8 mouse cellular contexts compared by ENCODE assay signal in genomic region chr11:49824896-49825295, GRCm38 (mm10). TPM values are rescaled to one million over a fixed set of nuclear protein-coding genes. Genes with fewer than 3 reads are reported as not detected.
DNase-seq lines count a peak whose midpoint lies in the region; ATAC-seq and TF ChIP-seq lines count a peak whose summit lies in the region.

No protein-coding gene starts in this region.

- no peaks in the 10 kb centered on the region for H3K4me1 ChIP-seq in hindbrain, postnatal 0 days (ENCODE audit: insufficient read depth, low read length)
- H3K4me1 ChIP-seq in hindbrain, embryonic 16.5 days (ENCODE audit: control insufficient read depth, insufficient read depth, low read depth, low read length) = no peaks in the 10 kb centered on the region
- peaks cover 28% of the 10 kb centered on the region for H3K4me1 ChIP-seq in E14TG2a.4 (replicated peaks; ENCODE audit: low read depth, low read length)
- H3K4me1 ChIP-seq in cerebellum, adult 2 months (ENCODE audit: control insufficient read depth, insufficient read depth, low read length) = no peaks in the 10 kb centered on the region
- peaks cover 7% of the 10 kb centered on the region for H3K4me1 ChIP-seq in limb, embryonic 10.5 days

- peaks cover 16% of the 10 kb centered on the region for H3K36me3 ChIP-seq in hindbrain, postnatal 0 days (ENCODE audit: insufficient read depth, low read length)
- peaks cover 15% of the 10 kb centered on the region for H3K36me3 ChIP-seq in hindbrain, embryonic 16.5 days (ENCODE audit: control insufficient read depth, insufficient read depth, low read length)
- H3K36me3 ChIP-seq in E14TG2a.4 (ENCODE audit: insufficient read depth, low read length) = peaks cover 98% of the 10 kb centered on the region
- peaks cover 94% of the 10 kb centered on the region for H3K36me3 ChIP-seq in limb, embryonic 10.5 days

- intact Hi-C loops in gastrocnemius, postnatal 14 days (cut with DNase I; ENCODE audit: low total_unique reads) = no loop called here

- H3K9ac ChIP-seq in hindbrain, postnatal 0 days (replicated peaks; ENCODE audit: low read length) = no peak overlapping the region
- no peak overlapping the region for H3K9ac ChIP-seq in hindbrain, embryonic 16.5 days (ENCODE audit: low read depth, low read length)

- DNase-seq in hindbrain, postnatal 0 days (ENCODE audit: low spot score) = peak; percentile 11
- peak; percentile 24 to 54 for DNase-seq in cerebellum, adult 2 months
- DNase-seq in gastrocnemius, postnatal 14 days = peak; percentile 62
- peak; percentile 82 for DNase-seq in limb, embryonic 10.5 days (ENCODE audit: low spot score)
- DNase-seq in ovary, postnatal 14 days (ENCODE audit: low spot score) = peak; percentile 65
- DNase-seq in thymus, postnatal 36 days = peak; percentile 75 to 83

- ATAC-seq in hindbrain, postnatal 0 days = no peak
- no peak for ATAC-seq in hindbrain, embryonic 16.5 days

- no peak overlapping the region for H3K4me2 ChIP-seq in hindbrain, postnatal 0 days (ENCODE audit: low read depth, low read length)
- no peak overlapping the region for H3K4me2 ChIP-seq in hindbrain, embryonic 16.5 days (ENCODE audit: low read length)

- no peak overlapping the region for H3K4me3 ChIP-seq in hindbrain, postnatal 0 days (ENCODE audit: low read length)
- H3K4me3 ChIP-seq in hindbrain, embryonic 16.5 days (ENCODE audit: low read length) = no peak overlapping the region
- no peak overlapping the region for H3K4me3 ChIP-seq in E14TG2a.4 (replicated peaks; ENCODE audit: low read length)
- no peak overlapping the region for H3K4me3 ChIP-seq in cerebellum, adult 2 months (replicated peaks; ENCODE audit: insufficient read depth, low read depth, low read length)
- no peak overlapping the region for H3K4me3 ChIP-seq in limb, embryonic 10.5 days

- H3K27me3 ChIP-seq in hindbrain, postnatal 0 days (ENCODE audit: insufficient read depth, low read length) = no peaks in the 10 kb centered on the region
- no peaks in the 10 kb centered on the region for H3K27me3 ChIP-seq in hindbrain, embryonic 16.5 days (replicated peaks; ENCODE audit: control insufficient read depth, insufficient read depth, low read length)
- H3K27me3 ChIP-seq in E14TG2a.4 (ENCODE audit: insufficient read depth, low read length) = no peaks in the 10 kb centered on the region
- no peaks in the 10 kb centered on the region for H3K27me3 ChIP-seq in cerebellum, adult 2 months (ENCODE audit: control insufficient read depth, insufficient read depth, low read length)
- H3K27me3 ChIP-seq in limb, embryonic 10.5 days (ENCODE audit: low read depth, poor library complexity, severe bottlenecking) = no peaks in the 10 kb centered on the region

- WGBS in hindbrain, postnatal 0 days = 48% methylated on average over 2 of the region's 2 CpGs
- WGBS in hindbrain, embryonic 16.5 days = 38% methylated on average over 2 of the region's 2 CpGs
- 58% methylated on average over 2 of the region's 2 CpGs for WGBS in cerebellum, adult 2 months
- WGBS in limb, embryonic 10.5 days = 38% methylated on average over 2 of the region's 2 CpGs

- H3K9me3 ChIP-seq in hindbrain, postnatal 0 days (ENCODE audit: low read length) = no peaks in the 10 kb centered on the region
- H3K9me3 ChIP-seq in hindbrain, embryonic 16.5 days (ENCODE audit: control insufficient read depth, low read length) = no peaks in the 10 kb centered on the region
- H3K9me3 ChIP-seq in E14TG2a.4 (ENCODE audit: low read length) = no peaks in the 10 kb centered on the region
- H3K9me3 ChIP-seq in limb, embryonic 10.5 days (replicated peaks) = no peaks in the 10 kb centered on the region

- H3K27ac ChIP-seq in hindbrain, postnatal 0 days = no peak overlapping the region
- no peak overlapping the region for H3K27ac ChIP-seq in hindbrain, embryonic 16.5 days (ENCODE audit: low read depth, low read length)
- H3K27ac ChIP-seq in cerebellum, adult 2 months (ENCODE audit: insufficient read depth, low read length) = no peak overlapping the region
- H3K27ac ChIP-seq in limb, embryonic 10.5 days = no peak overlapping the region

- TF ChIP-seq POLR2A in cerebellum, adult 2 months (IDR thresholded peaks at IDR 0.05; ENCODE audit: borderline replicate concordance, insufficient read depth, low read length) = no peak

- TF ChIP-seq CTCF in hindbrain, postnatal 0 days (IDR thresholded peaks at IDR 0.05; ENCODE audit: low read depth) = peak; percentile 85
- peak; percentile 98 for TF ChIP-seq CTCF in E14TG2a.4 (conservative IDR thresholded peaks at IDR 0.05; ENCODE audit: low read length)
- TF ChIP-seq CTCF in cerebellum, adult 2 months (IDR thresholded peaks at IDR 0.05; ENCODE audit: borderline replicate concordance, insufficient read depth, low read depth, low read length) = peak; percentile 80

RNA-seq across cellular contexts. Expression of gene Mapk9, which starts 21.7 kb away (rescaled TPM):
- total RNA-seq in hindbrain, postnatal 0 days (2014; rRNA removed) = 124 and 127 TPM in 2 replicates
- 66.4 and 70.4 TPM in 2 replicates for polyA plus RNA-seq in hindbrain, postnatal 0 days (2015; fragmentation: Nextera tagmentation; extraction: Ambion mirVana)
- polyA plus RNA-seq in hindbrain, embryonic 16.5 days (2015; fragmentation: Nextera tagmentation; extraction: Ambion mirVana) = 69.0 and 69.9 TPM in 2 replicates
- polyA plus RNA-seq in cerebellum, adult 2 months (2012; rRNA removed) = 146 and 147 TPM in 2 replicates
- 10 to 100 TPM; 40.6 to 43.9 TPM for total RNA-seq in gastrocnemius, postnatal 14 days (2021)
- polyA plus RNA-seq in limb, embryonic 10.5 days (2016; fragmentation: Nextera tagmentation; extraction: Ambion mirVana) = 22.4 and 31.1 TPM in 2 replicates

RNA-seq across cellular contexts. Expression of gene Gfpt2, which starts 30.9 kb away (rescaled TPM):
- total RNA-seq in hindbrain, postnatal 0 days (2014; rRNA removed) = 2.5 and 3.8 TPM in 2 replicates
- polyA plus RNA-seq in hindbrain, postnatal 0 days (2015; fragmentation: Nextera tagmentation; extraction: Ambion mirVana) = 5.0 and 5.4 TPM in 2 replicates
- 6.3 and 7.2 TPM in 2 replicates for polyA plus RNA-seq in hindbrain, embryonic 16.5 days (2015; fragmentation: Nextera tagmentation; extraction: Ambion mirVana)
- 2.8 and 3.1 TPM in 2 replicates for polyA plus RNA-seq in cerebellum, adult 2 months (2012; rRNA removed)
- 1 to 10 TPM; 6.0 to 8.2 TPM for total RNA-seq in gastrocnemius, postnatal 14 days (2021)
- polyA plus RNA-seq in limb, embryonic 10.5 days (2016; fragmentation: Nextera tagmentation; extraction: Ambion mirVana) = 39.2 and 43.3 TPM in 2 replicates

Comparison
In these comparisons a context has a peak if more than half of its experiments do, and no peak if none do; other contexts are left out.
1. DNase-seq: peak in every context shown above with its lines; median percentile 82 in limb, embryonic 10.5 days; 79 in thymus, postnatal 36 days; 65 in ovary, postnatal 14 days; 62 in gastrocnemius, postnatal 14 days; 39 in cerebellum, adult 2 months; 11 in hindbrain, postnatal 0 days.